13 mouse cellular contexts compared by ENCODE assay signal in the genomic region with DNA sequence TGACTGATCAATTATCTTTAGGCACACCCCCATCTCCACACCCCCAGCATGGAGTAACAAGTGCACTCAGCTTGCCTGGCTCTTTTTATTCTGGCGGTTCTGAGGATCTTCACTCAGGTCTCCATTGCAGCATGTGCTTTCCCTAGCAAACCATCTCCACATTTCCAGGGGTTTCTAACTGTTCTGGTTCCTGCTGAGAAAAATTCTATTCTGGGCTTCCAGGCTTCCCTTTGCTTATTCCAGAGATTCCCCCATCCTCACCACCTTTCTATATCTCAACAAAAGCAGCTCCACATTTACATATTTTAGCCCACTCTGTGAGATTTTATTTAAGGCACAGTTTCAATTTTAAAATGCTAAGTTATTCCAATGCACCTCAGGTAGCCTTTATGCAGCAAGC. TPM values are rescaled to one million over a fixed set of nuclear protein-coding genes. Genes with fewer than 3 reads are reported as not detected.
"Had no signal": no experiment of that assay in that cellular context is flagged by ENCODE, and none has a peak within 500 bp of the region (broad histone marks: within the 10 kb centered on the region; RNA-seq: fewer than 3 reads in every experiment).

No protein-coding gene starts in this region.

- DNase-seq: retina, postnatal 1 day; right cerebral cortex, adult 18-20 months; right cerebral cortex, postnatal 14 days; right cerebral cortex, postnatal 25 days; right cerebral cortex, postnatal 4 days; spleen, adult 18-20 months; thymus, adult 18-20 months; thymus, adult 2 months; thymus, postnatal 14 days; thymus, postnatal 25 days; thymus, postnatal 36 days; thymus, postnatal 4 days had no signal

RNA-seq across cellular contexts. Expression of a gene that starts 49.7 kb away (rescaled TPM):
- total RNA-seq: neutrophil, adult 5-6 weeks had no signal
